In genomic region chr16:94097724-94098455, GRCm38 (mm10) we compare ENCODE assay signal across 12 mouse cellular contexts. TPM values are rescaled to one million over a fixed set of nuclear protein-coding genes. Genes with fewer than 3 reads are reported as not detected.
DNase-seq lines count a peak whose midpoint lies in the region; ATAC-seq lines count a peak whose summit lies in the region.
"Had no signal": no experiment of that assay in that cellular context is flagged by ENCODE, and none has a peak within 500 bp of the region (broad histone marks: within the 10 kb centered on the region; RNA-seq: fewer than 3 reads in every experiment).

No protein-coding gene starts in this region.

- no peak overlapping the region for H3K9ac ChIP-seq in lung, embryonic 15.5 days
- H3K9ac ChIP-seq in kidney, embryonic 16.5 days (replicated peaks; ENCODE audit: low read length): no peak overlapping the region
- H3K9ac ChIP-seq in neural tube, embryonic 11.5 days (ENCODE audit: low read length): no peak overlapping the region
- H3K9ac ChIP-seq: embryonic facial prominence, embryonic 15.5 days had no signal

- no peaks in the 10 kb centered on the region for H3K36me3 ChIP-seq in lung, embryonic 15.5 days
- H3K36me3 ChIP-seq in kidney, embryonic 16.5 days (ENCODE audit: insufficient read depth, low read length): no peaks in the 10 kb centered on the region
- H3K36me3 ChIP-seq in neural tube, embryonic 11.5 days (ENCODE audit: control insufficient read depth, insufficient read depth, low read length): no peaks in the 10 kb centered on the region
- H3K36me3 ChIP-seq: embryonic facial prominence, embryonic 15.5 days had no signal

- peak; percentile 59; the same call in 1 of the 2 replicates for ATAC-seq in lung, embryonic 15.5 days (ENCODE audit: borderline replicate concordance, extremely low read depth, low FRiP score, low TSS enrichment)
- ATAC-seq in kidney, embryonic 16.5 days (ENCODE audit: low FRiP score, low TSS enrichment): peak; percentile 92
- ATAC-seq in neural tube, embryonic 11.5 days (ENCODE audit: insufficient read depth, low FRiP score, low TSS enrichment): peak; percentile 92

- peaks cover 9% of the 10 kb centered on the region for H3K4me1 ChIP-seq in lung, embryonic 15.5 days
- H3K4me1 ChIP-seq in kidney, embryonic 16.5 days (ENCODE audit: insufficient read depth, low read length): 0 out of 2 replicates have a peak, but pooled peaks cover 5% of the 10 kb centered on the region
- peaks cover 4% of the 10 kb centered on the region; the same call in 1 of the 2 replicates for H3K4me1 ChIP-seq in neural tube, embryonic 11.5 days (ENCODE audit: control insufficient read depth, insufficient read depth, low read length)

- DNase-seq in lung, postnatal 10 days: no peak
- DNase-seq in ZHBTc4 (ENCODE audit: low read depth, low spot score): peak; percentile 95
- DNase-seq in neural tube, embryonic 11.5 days (ENCODE audit: low spot score): peak; percentile 60
- DNase-seq in cerebellum, adult 11-12 months: no peak
- DNase-seq in cerebellum, postnatal 4 days (ENCODE audit: low spot score in 2 of 2): no peak
- no peak for DNase-seq in thymus, postnatal 14 days
- DNase-seq: heart, adult 11 months; lung, postnatal 4 days; thymus, postnatal 36 days had no signal

- H3K9me3 ChIP-seq in lung, embryonic 15.5 days: no peaks in the 10 kb centered on the region
- no peaks in the 10 kb centered on the region for H3K9me3 ChIP-seq in kidney, embryonic 16.5 days (ENCODE audit: low read length)
- H3K9me3 ChIP-seq in neural tube, embryonic 11.5 days (ENCODE audit: control insufficient read depth, low read length): no peaks in the 10 kb centered on the region
- H3K9me3 ChIP-seq: embryonic facial prominence, embryonic 15.5 days had no signal

- H3K4me3 ChIP-seq in lung, embryonic 15.5 days: no peak overlapping the region
- no peak overlapping the region for H3K4me3 ChIP-seq in kidney, embryonic 16.5 days (ENCODE audit: low read length)
- H3K4me3 ChIP-seq in neural tube, embryonic 11.5 days (ENCODE audit: low read depth, low read length): no peak overlapping the region
- H3K4me3 ChIP-seq: embryonic facial prominence, embryonic 15.5 days had no signal

- H3K27me3 ChIP-seq in lung, embryonic 15.5 days: peaks cover 66% of the 10 kb centered on the region
- peaks cover 81% of the 10 kb centered on the region for H3K27me3 ChIP-seq in kidney, embryonic 16.5 days (ENCODE audit: insufficient read depth, low read length)
- peaks cover 57% of the 10 kb centered on the region for H3K27me3 ChIP-seq in neural tube, embryonic 11.5 days (ENCODE audit: control insufficient read depth, insufficient read depth, low read length)

- H3K4me2 ChIP-seq in lung, embryonic 15.5 days: no peak overlapping the region
- H3K4me2 ChIP-seq in kidney, embryonic 16.5 days (replicated peaks; ENCODE audit: low read depth, low read length): no peak overlapping the region
- no peak overlapping the region for H3K4me2 ChIP-seq in neural tube, embryonic 11.5 days (ENCODE audit: low read depth)
- H3K4me2 ChIP-seq: embryonic facial prominence, embryonic 15.5 days had no signal

- 13% methylated on average over 12 of the region's 12 CpGs for WGBS in lung, embryonic 15.5 days
- WGBS in kidney, embryonic 16.5 days: 7% methylated on average over 12 of the region's 12 CpGs
- 2% methylated on average over 12 of the region's 12 CpGs for WGBS in neural tube, embryonic 11.5 days

- no peak overlapping the region for H3K27ac ChIP-seq in lung, embryonic 15.5 days
- no peak overlapping the region for H3K27ac ChIP-seq in kidney, embryonic 16.5 days (ENCODE audit: low read length)
- no peak overlapping the region for H3K27ac ChIP-seq in neural tube, embryonic 11.5 days (ENCODE audit: low read depth, low read length)
- H3K27ac ChIP-seq: embryonic facial prominence, embryonic 15.5 days had no signal

RNA-seq across cellular contexts. Expression of gene Sim2, which starts 13.2 kb away (rescaled TPM):
- polyA plus RNA-seq in lung, embryonic 15.5 days (2015; fragmentation: Nextera tagmentation; extraction: Ambion mirVana): 0.12 and 0.15 TPM in 2 replicates
- 1.3 and 1.7 TPM in 2 replicates for polyA plus RNA-seq in kidney, embryonic 16.5 days (2015; fragmentation: Nextera tagmentation; extraction: Ambion mirVana)
- 0.16 and 0.35 TPM in 2 replicates for polyA plus RNA-seq in neural tube, embryonic 11.5 days (2014; fragmentation: Nextera tagmentation; extraction: Ambion mirVana)

Comparison
In these comparisons a context has a peak if more than half of its experiments do, and no peak if none do; other contexts are left out.
1. DNase-seq: peak in ZHBTc4 (single experiment) and neural tube, embryonic 11.5 days (single experiment); none in lung, postnatal 10 days (single experiment), cerebellum, adult 11-12 months (single experiment), cerebellum, postnatal 4 days (0 of 2) and thymus, postnatal 14 days (single experiment).
2. Peak in every context shown above with its lines, with median percentiles within 50 percentile points of each other: ATAC-seq.